Mouse (Mus musculus) heart, embryonic 10.5 days (tissue): ENCODE results near the gene Palld. TPM values are rescaled to one million over a fixed set of nuclear protein-coding genes. Genes with fewer than 3 reads are reported as not detected.

Experiments used
- DNase-seq: peaks from one replicate; pipeline ENCODE4 v3.0.0-alpha.2; 2017; ENCODE audit warnings: low spot score
- H3K27ac ChIP-seq: fragments of 300-500 bp; sonication (generic); 2 replicates; pipeline ENCODE4 v1.5.1; 2016; ENCODE audit warnings: mild to moderate bottlenecking
- H3K27me3 ChIP-seq: fragments of 300-500 bp; sonication (generic); 2 replicates; pipeline ENCODE4 v1.6.1; 2016; ENCODE audit warnings: mild to moderate bottlenecking; ENCODE audit not compliant: poor library complexity, insufficient read depth, severe bottlenecking
- H3K36me3 ChIP-seq: fragments of 300-500 bp; sonication (generic); 2 replicates; pipeline ENCODE4 v1.6.1; 2016; ENCODE audit warnings: mild to moderate bottlenecking, moderate library complexity
- H3K4me1 ChIP-seq: fragments of 300-500 bp; sonication (generic); 2 replicates; pipeline ENCODE4 v1.6.1; 2016; ENCODE audit warnings: mild to moderate bottlenecking
- H3K4me3 ChIP-seq: fragments of 300-500 bp; sonication (generic); 2 replicates; pipeline ENCODE4 v1.5.1; 2016; ENCODE audit warnings: mild to moderate bottlenecking, moderate library complexity
- H3K9me3 ChIP-seq: fragments of 300-500 bp; sonication (generic); 2 replicates; pipeline ENCODE4 v1.6.1; 2016; ENCODE audit warnings: mild to moderate bottlenecking, moderate library complexity
- WGBS: fragments of 180-500 bp; shearing (Covaris S2); methylation state at CpG from one replicate; pipeline ENCODE4 v1.1.7; 2016; 5-methylcytosine and 5-hydroxymethylcytosine counted together
- polyA plus RNA-seq: library from polyadenylated mRNA; unstranded; fragments of >200 nt; fragmentation: Nextera tagmentation; extraction: Ambion mirVana; gene quantifications from 2 replicates; pipeline ENCODE4 v1.2.1, GENCODE M21; 2016

Palld gene
- polyA plus RNA-seq, 1 experiment from 2014 or later, result 167 TPM

DNA sequence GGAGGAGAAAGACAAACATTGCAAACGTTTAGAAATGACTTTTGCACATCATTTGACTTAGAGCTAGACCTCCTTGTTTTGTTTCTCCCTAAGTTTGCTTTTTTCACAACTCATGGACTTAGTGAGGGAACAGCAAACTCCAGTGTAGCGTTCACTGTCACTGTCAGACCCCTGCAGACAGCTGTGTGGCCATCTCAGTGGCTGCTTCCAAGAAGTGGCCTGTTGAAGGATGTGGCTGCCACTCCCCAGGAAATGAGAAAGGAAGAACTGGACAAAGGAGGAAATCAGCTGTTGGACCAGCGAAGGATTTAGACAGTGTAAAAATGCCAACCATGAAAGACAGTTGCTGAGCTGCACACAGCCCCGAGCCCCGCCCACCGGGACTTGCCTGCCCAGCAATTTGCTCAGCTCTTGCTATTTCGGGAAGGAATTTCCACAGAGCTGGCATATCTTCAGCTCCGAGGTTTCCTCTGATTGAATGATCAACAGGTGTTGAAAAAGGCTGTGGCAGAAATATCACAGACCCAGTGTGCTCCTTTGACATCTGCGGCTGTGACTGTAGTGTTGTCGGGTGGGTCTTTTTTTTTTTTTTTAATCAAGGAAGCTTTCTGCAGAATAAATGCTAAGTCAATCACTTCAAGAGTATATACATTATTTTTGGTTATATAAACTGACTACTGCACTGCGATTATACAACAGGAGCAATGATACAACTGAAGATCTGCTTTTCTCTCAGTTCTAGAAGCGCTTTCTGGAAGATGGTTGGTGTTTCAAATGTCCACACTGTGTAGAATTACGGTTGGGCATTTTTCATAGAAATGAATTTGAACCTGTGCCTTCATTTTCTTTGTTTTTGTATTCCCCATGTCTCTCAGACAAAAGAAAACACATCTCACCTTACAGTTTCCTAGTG, 6.1 kb upstream of the Palld start:
- peak overlapping the region; percentile 31 for H3K4me3 ChIP-seq
- H3K27ac ChIP-seq, result peak overlapping the region; percentile 86
- peak; percentile 92 for DNase-seq
- no peaks in the 10 kb centered on the region for H3K9me3 ChIP-seq
- no peaks in the 10 kb centered on the region for H3K36me3 ChIP-seq
- 26% methylated on average over 13 of the region's 13 CpGs for WGBS
- peaks cover 18% of the 10 kb centered on the region for H3K4me1 ChIP-seq
- no peaks in the 10 kb centered on the region for H3K27me3 ChIP-seq

DNA sequence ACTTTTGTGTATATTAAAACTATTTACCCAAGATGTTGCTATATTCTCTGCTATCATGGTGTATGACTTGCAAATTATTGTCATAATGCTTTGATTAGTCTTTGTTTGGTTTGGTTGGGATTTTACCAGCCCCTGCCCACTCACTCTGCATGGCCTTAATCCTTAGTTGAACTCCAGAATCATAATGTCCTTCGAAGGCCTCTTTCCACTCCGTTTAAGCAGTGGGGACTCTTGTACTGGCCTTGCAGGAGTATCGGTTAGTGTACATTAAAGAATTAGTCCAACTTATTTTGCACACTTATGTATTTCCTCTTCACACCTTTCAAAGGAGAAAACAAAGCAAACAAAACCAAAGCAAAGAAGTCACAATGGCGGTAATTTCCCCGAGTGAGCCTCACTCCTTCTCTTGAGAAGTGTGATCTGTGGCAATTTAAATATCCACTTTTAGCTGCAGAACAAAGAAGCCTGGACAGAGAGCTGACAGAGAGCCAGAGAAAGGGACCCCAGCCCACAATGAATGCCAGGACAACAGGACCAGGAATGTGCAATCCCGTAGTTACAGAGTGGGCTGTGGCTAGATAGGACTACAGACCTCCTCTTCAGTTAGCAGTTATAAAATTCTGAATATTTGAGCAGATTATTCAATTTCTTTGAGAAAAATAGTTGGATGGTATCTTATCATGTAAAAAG, 1.3 kb downstream of the Palld start:
- Histone ChIP-seq H3K4me3 (peak overlapping the region; percentile 59), H3K36me3 (peaks cover 13% of the 10 kb centered on the region), H3K27me3 (no peaks in the 10 kb centered on the region), H3K4me1 (peaks cover 16% of the 10 kb centered on the region), H3K9me3 (no peaks in the 10 kb centered on the region), H3K27ac (peak overlapping the region; percentile 88)
- WGBS, result 46% methylated on average over 6 of the region's 6 CpGs
- DNase-seq, result no peak

DNA sequence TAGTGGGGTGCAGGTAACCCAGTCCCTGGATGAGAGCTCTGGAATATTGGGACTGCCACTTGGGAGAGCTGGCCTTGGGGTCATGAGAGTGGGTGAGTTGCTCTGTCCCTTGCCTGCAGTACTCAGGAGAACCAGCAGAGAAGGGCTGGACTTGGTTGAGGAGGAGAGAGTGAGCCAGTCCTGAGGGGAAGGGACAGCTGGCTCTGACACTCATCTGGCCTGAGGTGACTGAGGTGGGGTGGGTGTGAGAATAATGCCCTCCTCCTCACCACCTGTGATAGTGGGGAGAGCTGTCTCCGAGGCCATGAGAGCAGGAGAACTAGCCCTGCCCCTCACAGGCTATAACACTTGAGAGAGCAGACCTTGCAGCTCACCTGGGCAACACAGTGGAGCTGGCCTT, 5.1 kb downstream of the Palld start:
- H3K9me3 ChIP-seq, result no peaks in the 10 kb centered on the region
- H3K4me3 ChIP-seq, result peak overlapping the region; percentile 13
- peak overlapping the region; percentile 60 for H3K27ac ChIP-seq
- 53% methylated on average over 1 of the region's 1 CpGs for WGBS
- peaks cover 33% of the 10 kb centered on the region for H3K36me3 ChIP-seq
- H3K27me3 ChIP-seq, result no peaks in the 10 kb centered on the region
- H3K4me1 ChIP-seq, result peaks cover 22% of the 10 kb centered on the region
- no peak for DNase-seq

DNA sequence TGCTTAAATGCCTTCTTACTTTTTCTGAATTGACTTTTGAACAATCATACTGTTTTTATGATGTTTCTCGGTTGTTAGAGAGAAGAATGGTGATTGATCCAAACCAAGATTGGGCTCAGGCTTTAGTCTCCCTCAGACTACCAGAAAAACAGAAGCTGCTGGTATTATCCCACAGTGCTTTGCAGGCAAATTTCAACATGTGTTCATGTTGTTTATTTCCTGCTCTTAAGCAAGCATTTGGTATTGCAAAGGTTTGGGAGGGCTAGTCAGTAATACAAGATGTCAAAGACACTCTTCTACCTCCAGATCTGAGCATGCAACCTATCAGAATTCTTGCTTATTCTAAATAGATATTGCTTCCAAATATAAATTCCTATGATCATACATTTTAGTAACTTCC, 5.7 kb downstream of the Palld start:
- no peaks in the 10 kb centered on the region for H3K27me3 ChIP-seq
- 88% methylated on average over 1 of the region's 1 CpGs for WGBS
- no peak for DNase-seq

DNA sequence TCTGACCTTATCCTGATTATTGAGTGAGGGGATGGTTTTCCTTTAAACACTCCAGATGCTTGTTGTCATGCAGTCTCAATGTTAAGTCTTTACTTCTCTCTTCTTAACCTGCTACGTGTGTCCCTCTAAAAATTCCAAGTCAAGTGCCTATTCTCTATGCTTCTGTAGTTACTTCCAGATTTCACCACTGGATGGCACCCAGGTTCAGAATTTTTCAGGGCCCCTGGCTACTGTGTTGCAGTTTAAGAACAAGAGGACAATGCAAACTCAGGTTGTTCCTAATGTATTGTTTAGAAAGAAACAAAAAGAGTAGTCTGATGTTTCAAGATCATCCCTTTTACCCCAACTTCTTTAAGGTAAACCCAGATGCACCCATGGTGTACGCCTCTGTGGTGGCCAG, 8.4 kb downstream of the Palld start:
- no peak overlapping the region for H3K4me3 ChIP-seq
- 51% methylated on average over 2 of the region's 2 CpGs for WGBS
- no peak for DNase-seq
- H3K9me3 ChIP-seq, result no peaks in the 10 kb centered on the region
- H3K27ac ChIP-seq, result no peak overlapping the region
- peaks cover 22% of the 10 kb centered on the region for H3K4me1 ChIP-seq
- peaks cover 34% of the 10 kb centered on the region for H3K36me3 ChIP-seq
- no peaks in the 10 kb centered on the region for H3K27me3 ChIP-seq

More for the DNA sequence above, 5.7 kb downstream of the Palld start:
- no peaks in the 10 kb centered on the region for H3K9me3 ChIP-seq
- no peak overlapping the region for H3K4me3 ChIP-seq
- H3K27ac ChIP-seq, result no peak overlapping the region
- peaks cover 35% of the 10 kb centered on the region for H3K36me3 ChIP-seq
- peaks cover 22% of the 10 kb centered on the region for H3K4me1 ChIP-seq

DNA sequence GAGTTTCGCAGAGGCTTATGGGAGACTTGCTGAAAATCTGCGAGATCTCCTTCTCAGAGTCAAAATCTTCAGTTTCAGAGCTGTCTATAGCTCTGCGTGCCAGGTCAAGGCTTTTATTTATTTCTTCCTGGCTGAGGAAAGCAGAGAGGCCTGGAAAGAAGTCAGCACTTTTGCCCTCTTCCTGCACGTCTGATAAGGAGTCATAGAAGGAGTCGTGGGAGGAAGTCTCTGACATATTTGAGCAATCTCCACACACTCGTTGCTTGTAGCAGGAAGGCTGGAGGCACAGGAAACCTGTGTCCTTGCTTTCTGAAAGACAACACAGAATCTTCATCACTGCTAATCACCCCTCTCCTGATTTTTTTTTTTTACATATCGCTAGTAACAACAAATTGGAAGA, 24.9 kb downstream of the Palld start:
- H3K9me3 ChIP-seq, result no peaks in the 10 kb centered on the region
- DNase-seq, result no peak
- H3K27ac ChIP-seq, result peak overlapping the region; percentile 47; the same call in 1 of the 2 replicates
- H3K4me1 ChIP-seq, result peaks cover 21% of the 10 kb centered on the region
- WGBS, result 38% methylated on average over 7 of the region's 7 CpGs
- H3K36me3 ChIP-seq, result peaks cover 33% of the 10 kb centered on the region
- no peaks in the 10 kb centered on the region for H3K27me3 ChIP-seq
- H3K4me3 ChIP-seq, result no peak overlapping the region

DNA sequence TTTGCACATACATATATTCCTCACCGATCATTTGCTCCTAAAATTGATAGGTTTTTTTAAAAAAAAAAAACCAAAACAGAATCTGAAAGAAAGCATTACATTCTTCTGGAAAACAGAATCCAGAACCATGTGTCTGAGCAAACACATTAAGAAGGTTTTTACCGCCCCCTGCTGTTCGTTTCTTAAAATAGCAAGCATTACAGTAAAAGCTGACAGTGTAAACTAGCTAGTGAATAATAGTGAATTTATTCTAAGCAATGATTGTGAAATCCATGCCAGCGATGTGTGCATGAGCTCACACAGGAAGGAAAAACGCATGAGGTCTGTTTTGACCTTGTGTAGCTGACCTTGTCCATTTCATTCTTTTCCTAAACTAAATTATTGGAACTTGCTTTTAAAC, 27.2 kb downstream of the Palld start:
- no peaks in the 10 kb centered on the region for H3K27me3 ChIP-seq
- peaks cover 21% of the 10 kb centered on the region for H3K4me1 ChIP-seq
- DNase-seq, result no peak
- H3K36me3 ChIP-seq, result peaks cover 30% of the 10 kb centered on the region
- 10% methylated on average over 5 of the region's 5 CpGs for WGBS
- H3K9me3 ChIP-seq, result no peaks in the 10 kb centered on the region
- H3K27ac ChIP-seq, result no peak overlapping the region
- no peak overlapping the region for H3K4me3 ChIP-seq

DNA sequence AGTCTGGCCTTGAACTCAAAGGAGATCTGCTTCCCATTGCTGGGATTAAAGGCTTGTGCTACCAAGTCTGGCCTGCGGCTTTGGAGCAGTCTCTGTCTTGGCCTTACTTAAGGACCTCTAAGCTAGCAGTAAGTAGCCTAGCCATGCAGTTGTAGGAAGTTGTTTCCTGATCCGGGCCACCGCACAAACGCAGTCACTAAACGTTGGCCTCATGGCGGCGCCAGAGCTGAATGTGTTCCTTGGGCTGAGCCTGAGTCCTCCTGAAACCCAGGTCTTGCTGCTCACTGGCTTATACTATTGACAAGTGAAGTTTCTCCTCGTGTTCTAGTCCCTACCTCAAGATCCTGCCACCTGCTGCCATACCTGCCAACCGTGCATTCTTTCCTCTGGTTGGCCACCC, 28.5 kb downstream of the Palld start:
- Histone ChIP-seq H3K4me3 (no peak overlapping the region), H3K4me1 (peaks cover 21% of the 10 kb centered on the region), H3K9me3 (no peaks in the 10 kb centered on the region), H3K27me3 (no peaks in the 10 kb centered on the region), H3K27ac (no peak overlapping the region), H3K36me3 (peaks cover 30% of the 10 kb centered on the region)
- 44% methylated on average over 9 of the region's 9 CpGs for WGBS
- DNase-seq, result no peak

DNA sequence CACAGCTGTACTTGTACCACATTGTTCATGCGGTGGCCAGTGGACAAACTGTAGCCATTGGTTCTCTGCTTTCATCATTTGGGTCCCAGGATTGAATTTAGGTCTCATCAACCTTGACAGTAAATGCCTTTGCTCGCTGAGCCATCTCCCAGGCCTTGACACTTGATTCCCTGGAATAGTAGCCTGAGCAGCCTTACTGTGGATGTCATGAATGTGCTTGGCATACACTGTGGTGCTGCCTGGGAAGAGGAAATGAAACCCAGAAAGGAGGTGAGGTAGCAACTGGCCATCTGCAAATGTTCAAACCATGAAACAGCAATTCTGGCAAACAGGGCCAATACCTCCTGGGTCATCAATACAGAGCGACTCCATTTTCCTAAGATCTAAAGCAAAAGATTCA, 34.0 kb downstream of the Palld start:
- Histone ChIP-seq H3K4me3 (no peak overlapping the region), H3K27me3 (no peaks in the 10 kb centered on the region), H3K4me1 (no peaks in the 10 kb centered on the region), H3K36me3 (peaks cover 23% of the 10 kb centered on the region), H3K9me3 (no peaks in the 10 kb centered on the region), H3K27ac (no peak overlapping the region)
- 89% methylated on average over 3 of the region's 3 CpGs for WGBS
- no peak for DNase-seq

DNA sequence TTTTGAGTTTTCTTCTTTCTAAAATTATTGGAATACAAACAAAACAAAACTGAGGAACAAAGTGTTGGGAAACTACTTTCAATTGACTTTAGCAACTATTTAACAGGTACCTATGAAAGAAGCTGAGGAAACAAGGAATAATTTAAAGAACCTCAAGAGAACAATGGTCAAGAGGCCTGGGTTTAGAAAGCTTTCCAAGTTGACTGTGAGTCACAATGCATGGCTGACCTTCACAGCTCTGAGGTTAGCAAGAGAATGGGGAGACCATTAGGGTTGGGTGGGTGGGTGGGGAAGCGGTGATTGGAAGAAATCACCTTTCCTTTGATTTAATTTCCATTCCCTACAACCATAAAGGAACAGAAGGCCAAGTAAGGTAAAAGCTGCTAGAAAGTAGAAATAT, 35.6 kb downstream of the Palld start:
- Histone ChIP-seq H3K9me3 (no peaks in the 10 kb centered on the region), H3K27ac (no peak overlapping the region), H3K36me3 (peaks cover 18% of the 10 kb centered on the region), H3K4me1 (no peaks in the 10 kb centered on the region), H3K4me3 (no peak overlapping the region), H3K27me3 (no peaks in the 10 kb centered on the region)
- 95% methylated on average over 1 of the region's 1 CpGs for WGBS
- no peak for DNase-seq

DNA sequence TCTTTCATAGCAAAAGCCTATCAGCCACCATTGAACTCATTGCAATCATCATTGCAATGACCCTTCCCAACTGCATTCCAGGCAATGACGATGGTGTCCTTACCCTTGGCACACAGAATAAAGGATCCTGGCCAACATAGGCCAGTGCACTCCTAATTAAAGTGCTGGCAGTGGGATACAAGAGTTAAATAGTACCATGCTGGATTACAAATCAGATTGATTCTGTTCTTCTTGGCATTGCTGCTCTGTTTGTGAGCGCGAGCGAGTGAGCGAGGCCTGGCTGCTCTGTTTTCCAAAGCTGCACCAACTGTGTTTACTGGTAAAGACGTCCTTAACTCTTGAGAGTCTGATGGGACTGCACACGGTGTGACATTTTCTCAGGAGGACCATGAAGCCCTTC, 37.1 kb downstream of the Palld start:
- H3K4me3 ChIP-seq, result no peak overlapping the region
- no peak for DNase-seq
- WGBS, result 89% methylated on average over 7 of the region's 7 CpGs

DNA sequence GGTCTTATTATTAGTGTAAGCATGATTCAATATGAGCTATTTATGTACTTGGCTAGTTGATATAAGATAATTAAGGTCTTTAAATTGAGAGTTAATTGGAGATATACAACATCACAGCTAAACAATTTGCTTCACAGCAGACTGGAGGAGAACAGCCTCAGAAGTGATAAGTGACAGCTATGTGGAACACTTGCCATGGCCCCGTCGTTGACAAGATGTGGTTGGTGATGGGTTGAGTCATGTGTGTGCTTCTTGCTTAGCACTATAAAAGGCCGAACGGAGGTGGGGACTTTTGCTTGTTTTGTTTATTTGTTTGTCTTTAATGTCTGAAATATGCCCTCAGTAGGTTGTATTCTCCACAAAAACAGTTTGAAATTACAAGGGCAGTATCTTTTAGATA, 51.2 kb downstream of the Palld start:
- 20% methylated on average over 4 of the region's 4 CpGs for WGBS
- DNase-seq, result no peak
- Histone ChIP-seq H3K4me3 (no peak overlapping the region), H3K36me3 (peaks cover 10% of the 10 kb centered on the region; the same call in 1 of the 2 replicates), H3K9me3 (no peaks in the 10 kb centered on the region), H3K27ac (no peak overlapping the region), H3K4me1 (peaks cover 34% of the 10 kb centered on the region), H3K27me3 (no peaks in the 10 kb centered on the region)

More for the DNA sequence above, 37.1 kb downstream of the Palld start:
- Histone ChIP-seq H3K9me3 (no peaks in the 10 kb centered on the region), H3K27ac (no peak overlapping the region), H3K4me1 (no peaks in the 10 kb centered on the region), H3K27me3 (no peaks in the 10 kb centered on the region), H3K36me3 (peaks cover 15% of the 10 kb centered on the region; the same call in 1 of the 2 replicates)

DNA sequence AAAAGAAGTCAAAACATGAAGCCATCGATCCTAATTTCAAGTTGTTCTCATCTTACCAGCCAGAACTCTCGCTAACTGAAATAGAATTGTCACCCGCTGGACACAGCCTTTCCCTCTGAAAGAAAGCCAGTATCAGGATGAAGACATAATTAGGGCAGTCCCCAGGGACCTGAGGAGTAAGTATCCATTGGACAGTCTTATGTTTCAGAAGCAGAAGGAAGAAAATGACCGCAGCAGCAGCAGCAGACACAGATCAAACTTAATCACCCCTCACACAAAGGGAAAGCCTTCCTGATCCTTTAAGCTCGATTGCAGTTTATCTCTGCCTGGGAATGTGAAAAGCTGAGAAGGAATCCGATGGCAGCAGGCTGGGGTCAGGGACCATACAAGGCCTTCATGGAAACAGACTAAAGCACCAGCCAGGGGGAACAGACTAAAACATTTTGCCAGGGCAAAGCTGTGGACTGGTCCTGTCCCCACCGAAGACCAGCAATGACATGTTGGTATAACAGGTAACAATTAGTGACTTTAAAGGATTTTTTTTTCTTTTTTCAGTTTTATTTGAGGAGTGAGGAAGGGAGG, 53.8 kb downstream of the Palld start:
- H3K4me1 ChIP-seq, result peaks cover 34% of the 10 kb centered on the region
- H3K27me3 ChIP-seq, result no peaks in the 10 kb centered on the region
- peak overlapping the region; percentile 54 for H3K27ac ChIP-seq
- no peaks in the 10 kb centered on the region for H3K9me3 ChIP-seq
- H3K36me3 ChIP-seq, result peaks cover 10% of the 10 kb centered on the region; the same call in 1 of the 2 replicates
- H3K4me3 ChIP-seq, result no peak overlapping the region
- WGBS, result 39% methylated on average over 7 of the region's 7 CpGs
- no peak for DNase-seq
